Mouse (Mus musculus) liver, adult 2 months (tissue): Measurements from ENCODE around the gene Erg. TPM values are rescaled to one million over a fixed set of nuclear protein-coding genes. Genes with fewer than 3 reads are reported as not detected.

Source experiments
- DNase-seq: peaks from one replicate; pipeline ENCODE4 v3.0.0-alpha.2; 2011; ENCODE audit warnings: low read depth, low spot score; ENCODE audit errors: extremely low read depth
- H3K27ac ChIP-seq: fragments of 200-500 bp; replicated peaks from 2 replicates; pipeline ENCODE4 v1.5.1; 2012; ENCODE audit warnings: low read depth, mild to moderate bottlenecking, control low read depth, inconsistent platforms, low read length; ENCODE audit not compliant: insufficient read depth
- H3K27me3 ChIP-seq: fragments of 200-500 bp; 2 replicates; pipeline ENCODE4 v1.6.1; 2012; ENCODE audit warnings: mild to moderate bottlenecking, moderate library complexity, low read length, inconsistent platforms; ENCODE audit not compliant: control insufficient read depth, insufficient read depth
- H3K36me3 ChIP-seq: fragments of 200-500 bp; 2 replicates; pipeline ENCODE4 v1.6.1; 2012; ENCODE audit warnings: low read length, inconsistent platforms; ENCODE audit not compliant: control insufficient read depth, insufficient read depth
- H3K4me1 ChIP-seq: fragments of 200-500 bp; 2 replicates; pipeline ENCODE4 v1.6.1; 2011; ENCODE audit warnings: low read length; ENCODE audit not compliant: control insufficient read depth, insufficient read depth
- H3K4me3 ChIP-seq: fragments of 200-500 bp; 2 replicates; pipeline ENCODE4 v1.5.1; 2011; ENCODE audit warnings: low read depth, mild to moderate bottlenecking, control low read depth, low read length, moderate library complexity; ENCODE audit not compliant: insufficient read depth
- H3K79me2 ChIP-seq: fragments of 200-500 bp; 2 replicates; pipeline ENCODE4 v1.6.1; 2012; ENCODE audit warnings: inconsistent platforms, mild to moderate bottlenecking, low read length, moderate library complexity; ENCODE audit not compliant: control insufficient read depth, insufficient read depth
- H3K9ac ChIP-seq: fragments of 200-500 bp; 2 replicates; pipeline ENCODE4 v1.6.1; 2012; ENCODE audit warnings: low read depth, mild to moderate bottlenecking, control low read depth, inconsistent platforms, low read length
- CTCF ChIP-seq: fragments of 200-500 bp; IDR thresholded peaks from 2 replicates; pipeline ENCODE4 v1.5.1; 2011; ENCODE audit warnings: low read depth, low read length, control low read depth
- POLR2A ChIP-seq: fragments of 200-500 bp; IDR thresholded peaks from 2 replicates; pipeline ENCODE4 v1.6.1; 2011; ENCODE audit warnings: low read length, control low read depth; ENCODE audit not compliant: insufficient read depth; ENCODE audit errors: extremely low read depth
- WGBS: fragments of 180-500 bp; shearing (Covaris S2); methylation state at CpG from one replicate; pipeline ENCODE4 v1.1.7; 2018; 5-methylcytosine and 5-hydroxymethylcytosine counted together
- polyA plus RNA-seq: library from polyadenylated mRNA; depleted of rRNA; stranded (reverse); fragments of >200 nt; gene quantifications from 2 replicates; pipeline ENCODE4 v1.2.3, GENCODE M21; 2012
- total RNA-seq: library from RNA; depleted of rRNA; stranded (reverse); fragments of >200 nt; gene quantifications from 2 replicates; pipeline ENCODE4 v1.2.3, GENCODE M21; 2014

The Erg gene
- total and polyA plus RNA-seq, 2 experiments = 4.8 to 5.6 TPM

- Histone ChIP-seq H3K4me1 (no peaks in the 10 kb centered on the region; the same call in 1 of the 2 replicates), H3K27me3 (no peaks in the 10 kb centered on the region), H3K36me3 (no peaks in the 10 kb centered on the region), H3K27ac (no peak overlapping the region), H3K9ac (no peak overlapping the region), H3K79me2 (no peaks in the 10 kb centered on the region; the same call in 1 of the 2 replicates), H3K4me3 (no peak overlapping the region)
- TF ChIP-seq POLR2A (no peak), CTCF (no peak)
- DNase-seq = no peak
- 57% methylated on average over 4 of the region's 4 CpGs for WGBS
Observed at GRCm38 (mm10) chr16:95442023-95442422, 144.4 kb downstream of the Erg start.

DNA sequence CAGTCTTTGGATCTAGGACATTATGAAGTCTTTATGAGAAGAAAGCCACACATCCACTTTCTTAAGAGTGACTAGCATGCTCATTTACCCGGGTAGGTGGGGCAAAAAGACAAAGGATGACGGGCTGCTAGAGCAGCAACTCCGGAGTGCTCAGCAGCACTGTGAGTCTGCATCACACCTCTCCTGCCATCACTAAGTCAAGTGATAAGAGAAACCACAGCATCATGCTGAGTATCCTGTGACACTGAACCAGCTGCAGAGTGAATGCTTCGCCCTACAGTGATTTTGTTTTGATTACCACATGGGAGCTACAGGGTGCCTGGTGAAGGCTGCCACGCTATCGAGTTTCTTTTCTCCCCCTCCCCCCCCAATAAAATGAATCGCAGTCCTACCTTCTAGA is 145.2 kb downstream of the Erg start:
- H3K27me3 ChIP-seq = no peaks in the 10 kb centered on the region
- H3K9ac ChIP-seq = no peak overlapping the region
- H3K4me3 ChIP-seq = no peak overlapping the region
- DNase-seq = no peak
- H3K4me1 ChIP-seq = no peaks in the 10 kb centered on the region; the same call in 1 of the 2 replicates
- H3K79me2 ChIP-seq = no peaks in the 10 kb centered on the region; the same call in 1 of the 2 replicates
- TF ChIP-seq POLR2A (no peak), CTCF (no peak)
- H3K36me3 ChIP-seq = no peaks in the 10 kb centered on the region
- WGBS = 60% methylated on average over 7 of the region's 7 CpGs
- no peak overlapping the region for H3K27ac ChIP-seq

DNA sequence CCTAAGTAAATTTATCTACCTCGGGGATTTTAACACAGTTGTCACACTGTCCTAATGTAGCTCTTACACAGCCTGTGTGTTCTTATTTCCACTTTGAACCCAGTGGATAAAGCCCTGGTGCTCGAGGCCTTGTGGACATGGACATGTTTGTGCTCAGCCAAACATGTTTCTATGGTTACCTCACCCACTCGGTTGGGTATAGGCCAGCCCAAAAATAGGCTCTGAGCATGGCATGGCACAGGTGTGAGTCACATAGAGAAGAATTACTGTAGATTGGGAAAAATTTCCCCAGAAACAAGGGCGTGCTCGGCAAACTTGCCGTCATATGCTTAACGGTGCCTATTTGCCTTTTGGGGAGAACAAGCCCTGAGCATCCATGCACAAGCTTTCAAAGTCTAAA is 146.1 kb downstream of the Erg start:
- no peak for TF ChIP-seq CTCF
- no peak for TF ChIP-seq POLR2A
- no peaks in the 10 kb centered on the region for H3K27me3 ChIP-seq
- no peaks in the 10 kb centered on the region for H3K36me3 ChIP-seq
- DNase-seq = no peak
- 64% methylated on average over 7 of the region's 7 CpGs for WGBS
- no peak overlapping the region for H3K9ac ChIP-seq
- H3K79me2 ChIP-seq = no peaks in the 10 kb centered on the region; the same call in 1 of the 2 replicates
- no peak overlapping the region for H3K4me3 ChIP-seq
- no peaks in the 10 kb centered on the region; the same call in 1 of the 2 replicates for H3K4me1 ChIP-seq
- peak overlapping the region; percentile 18; the same call in 1 of the 2 replicates for H3K27ac ChIP-seq

DNA sequence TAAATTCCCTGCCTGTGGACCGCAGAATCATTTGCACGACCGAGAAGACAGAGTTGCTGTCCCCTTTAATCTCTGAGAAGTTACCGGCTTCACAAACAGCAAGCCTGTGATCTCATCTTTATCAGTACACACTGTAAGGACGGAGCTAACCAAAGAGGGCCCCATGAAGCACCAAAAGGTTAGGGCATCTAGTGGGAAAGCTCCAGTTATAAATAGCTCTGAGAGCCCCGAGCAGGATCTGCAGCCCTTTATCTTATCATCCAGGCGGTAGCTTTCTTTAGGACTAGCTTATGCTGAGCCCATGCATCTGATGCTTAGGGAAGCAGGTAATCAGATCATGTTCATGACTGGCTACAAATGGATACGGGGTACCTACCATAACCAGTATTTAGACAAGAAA is 146.6 kb downstream of the Erg start:
- H3K27me3 ChIP-seq = no peaks in the 10 kb centered on the region
- TF ChIP-seq POLR2A (no peak), CTCF (no peak)
- 38% methylated on average over 8 of the region's 8 CpGs for WGBS
- DNase-seq = no peak
- H3K79me2 ChIP-seq = no peaks in the 10 kb centered on the region
- H3K36me3 ChIP-seq = no peaks in the 10 kb centered on the region
- no peaks in the 10 kb centered on the region; the same call in 1 of the 2 replicates for H3K4me1 ChIP-seq
- no peak overlapping the region for H3K9ac ChIP-seq
- peak overlapping the region; percentile 78 for H3K27ac ChIP-seq
- H3K4me3 ChIP-seq = no peak overlapping the region

GRCm38 (mm10) chr16:95438848-95439540 is 147.4 kb downstream of the Erg start:
- no peak overlapping the region for H3K4me3 ChIP-seq
- H3K4me1 ChIP-seq = no peaks in the 10 kb centered on the region; the same call in 1 of the 2 replicates
- H3K27me3 ChIP-seq = no peaks in the 10 kb centered on the region
- TF ChIP-seq CTCF = no peak
- TF ChIP-seq POLR2A = no peak
- no peaks in the 10 kb centered on the region for H3K36me3 ChIP-seq
- WGBS = 69% methylated on average over 17 of the region's 17 CpGs
- H3K9ac ChIP-seq = 0 out of 2 replicates have a peak overlapping the region, but pooled peaks have one; percentile 17
- peak; percentile 10 for DNase-seq
- H3K27ac ChIP-seq = peak overlapping the region; percentile 78
- no peaks in the 10 kb centered on the region for H3K79me2 ChIP-seq

- no peaks in the 10 kb centered on the region; the same call in 1 of the 2 replicates for H3K4me1 ChIP-seq
- H3K4me3 ChIP-seq = no peak overlapping the region
- H3K79me2 ChIP-seq = no peaks in the 10 kb centered on the region
- no peak overlapping the region for H3K27ac ChIP-seq
- no peaks in the 10 kb centered on the region for H3K36me3 ChIP-seq
- TF ChIP-seq CTCF (no peak), POLR2A (no peak)
- DNase-seq = no peak
- H3K27me3 ChIP-seq = no peaks in the 10 kb centered on the region
- whole genome bisulfite sequencing = 79% methylated on average over 8 of the region's 8 CpGs
- H3K9ac ChIP-seq = no peak overlapping the region
Observed at GRCm38 (mm10) chr16:95436611-95437010, 149.8 kb downstream of the Erg start.
